Mouse (Mus musculus): Measurements from ENCODE around the gene Bves.

- TF ChIP-seq CTCF (IDR thresholded peaks at IDR 0.05; ENCODE audit: low read depth, low read length): no peak
- no peak for TF ChIP-seq POLR2A (IDR thresholded peaks at IDR 0.05; ENCODE audit: extremely low read depth, insufficient read depth, low read length)
Measured at GRCm38 (mm10) chr10:45299509-45299908, 36.1 kb upstream of the Bves start.

Data from liver, adult 2 months (tissue).